Mouse (Mus musculus) bone marrow, adult 2 months (tissue): ENCODE measurements around the gene Zcchc14.
A peak's percentile ranks its signal among the peaks of the same experiment; 100 is the strongest.

Experiments
- CTCF ChIP-seq: fragments of 200-500 bp; IDR thresholded peaks from 2 replicates; pipeline ENCODE4 v1.5.1; 2011; ENCODE audit warnings: low read length, control low read depth; ENCODE audit not compliant: control insufficient read depth, insufficient read depth
- POLR2A ChIP-seq: fragments of 200-500 bp; IDR thresholded peaks from 2 replicates; pipeline ENCODE4 v1.6.1; 2011; ENCODE audit warnings: low read depth, mild to moderate bottlenecking, control low read depth, low read length, borderline replicate concordance; ENCODE audit not compliant: control insufficient read depth

DNA sequence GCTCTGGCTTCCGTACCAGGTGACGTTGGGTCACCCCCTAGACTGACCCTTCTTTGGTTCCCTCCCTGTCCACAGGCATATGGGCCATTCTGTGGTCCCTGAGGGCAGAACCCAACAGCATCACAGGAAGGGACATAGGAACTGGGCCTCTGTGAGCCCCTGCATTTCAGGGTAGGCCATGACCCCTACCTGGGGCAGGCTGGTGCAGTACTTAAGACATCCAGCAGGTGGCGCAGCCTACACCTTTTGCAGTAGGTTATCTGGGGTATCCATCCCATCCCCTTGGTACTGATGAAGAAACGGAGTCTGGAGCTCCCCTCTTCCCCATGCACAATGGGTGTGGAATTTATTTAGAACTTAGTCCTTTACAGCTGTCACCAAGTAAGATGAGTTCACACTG lies 41.8 kb upstream of the Zcchc14 start:
- TF ChIP-seq POLR2A, result no peak
- TF ChIP-seq CTCF, result peak; percentile 80
